Mouse (Mus musculus): Measurements from ENCODE around the gene Ttc34. TPM values are rescaled to one million over a fixed set of nuclear protein-coding genes. Genes with fewer than 3 reads are reported as not detected.
A peak's percentile ranks its signal among the peaks of the same experiment; 100 is the strongest.

Ttc34 gene
- total RNA-seq, 2 experiments from 2014 or later: 0.12 to 0.42 TPM

DNA sequence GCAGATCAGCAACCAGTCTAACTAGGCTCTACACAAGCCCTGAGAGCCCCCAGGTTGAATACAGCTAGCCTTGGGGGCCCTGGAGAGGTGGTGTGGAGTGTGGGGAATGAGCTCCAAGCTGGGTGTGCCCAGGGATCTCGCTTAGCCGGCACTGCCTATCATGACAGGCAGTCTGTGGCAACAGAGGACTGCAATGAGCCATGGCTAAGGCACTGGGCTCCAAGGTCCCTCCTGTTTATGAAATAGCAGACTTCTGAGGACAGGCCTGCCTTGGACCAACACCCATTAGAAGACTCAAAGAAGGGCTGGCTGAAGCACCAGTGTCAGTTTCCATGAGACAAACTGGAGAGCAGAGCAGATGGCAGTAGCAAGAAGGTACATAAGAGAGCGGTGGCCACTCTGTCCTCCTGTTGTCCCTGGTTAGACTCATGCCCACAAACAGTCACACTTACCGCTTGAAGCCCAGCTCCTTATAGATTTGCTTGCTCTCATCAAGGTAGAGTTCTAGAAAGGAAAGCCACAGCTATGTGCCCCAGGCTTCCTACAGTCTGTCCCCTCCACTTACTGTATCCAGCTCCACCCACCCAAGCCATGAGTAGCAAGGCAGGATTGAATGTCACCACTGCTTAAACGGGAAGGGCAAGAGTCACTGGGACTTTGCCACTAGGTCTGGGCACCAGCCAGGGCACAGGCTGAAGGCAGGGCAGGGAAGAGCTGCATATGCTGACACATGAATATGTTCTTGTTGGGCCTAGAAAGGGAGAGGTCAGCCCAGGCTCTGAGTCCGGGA is 60.6 kb downstream of the Ttc34 start:
- peak; percentile 44 for DNase-seq

DNA sequence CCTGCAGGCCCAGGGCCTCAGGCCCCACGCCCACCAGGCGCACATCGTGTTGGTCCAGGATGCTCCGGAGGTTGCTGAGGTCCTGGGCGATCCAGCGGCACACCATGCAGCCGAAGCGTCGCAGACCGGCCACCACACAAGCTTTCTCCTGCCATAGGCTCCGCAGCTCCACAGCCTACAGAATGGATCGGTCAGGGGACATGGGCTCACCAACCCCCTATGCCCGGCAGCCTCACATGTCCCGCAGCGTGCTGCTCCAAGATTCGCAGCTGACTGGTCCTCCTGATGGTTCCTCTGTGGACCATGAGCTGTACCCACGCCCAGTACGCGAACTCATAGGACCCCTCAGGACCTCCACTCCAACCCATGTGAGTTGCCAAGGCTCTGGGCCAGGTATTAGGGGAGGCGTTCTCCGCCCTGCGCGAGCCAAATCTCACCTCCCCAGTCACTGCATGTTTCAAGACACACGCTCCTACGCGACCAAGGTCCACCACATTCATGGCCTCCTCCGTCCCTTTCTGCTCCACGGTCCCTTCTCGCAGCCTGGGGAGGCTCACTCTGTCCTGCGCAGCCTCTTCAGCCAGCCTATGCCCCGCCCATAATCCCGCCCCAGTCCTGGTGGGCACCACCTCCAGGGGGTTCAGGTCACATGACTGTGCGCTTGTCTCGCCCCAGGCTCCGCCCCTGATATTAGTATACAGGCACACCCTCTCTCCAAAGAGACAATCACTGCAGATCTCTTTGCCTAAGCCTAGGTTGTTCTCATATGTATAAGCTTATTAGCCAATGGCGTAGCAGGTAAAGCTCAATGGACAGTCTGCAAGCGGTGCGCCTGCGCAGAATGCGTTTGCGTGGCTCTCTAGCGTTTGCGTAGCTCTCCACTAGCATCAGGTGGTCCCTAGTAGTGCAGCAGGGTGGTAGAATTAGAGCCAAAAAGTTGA is 61.5 kb downstream of the Ttc34 start, which contains the start of gene Fam213b:
Gene Fam213b (minus strand): TSS at position 630 of the 941 bp plus-strand sequence.
- peak; percentile 89 for DNase-seq

DNA sequence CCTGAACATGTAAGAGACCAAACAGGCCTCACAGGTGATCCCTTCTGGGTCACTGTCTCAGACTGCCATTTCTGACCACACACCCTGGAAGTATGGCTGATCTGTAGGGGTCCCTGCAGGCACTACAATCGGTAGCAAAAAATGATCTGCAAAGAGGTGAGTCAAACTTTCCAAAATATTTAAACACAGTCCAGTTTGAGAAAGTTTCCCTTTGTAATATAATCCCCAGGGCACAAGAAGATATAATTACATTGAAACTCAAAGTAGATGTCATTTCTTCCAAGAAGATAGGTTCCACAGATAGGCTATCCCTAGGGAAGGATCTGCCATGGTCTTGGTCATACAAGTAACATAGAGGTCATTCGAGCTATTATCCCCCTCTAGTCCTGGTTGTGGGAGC is 65.1 kb downstream of the Ttc34 start:
- DNase-seq: no peak

DNA sequence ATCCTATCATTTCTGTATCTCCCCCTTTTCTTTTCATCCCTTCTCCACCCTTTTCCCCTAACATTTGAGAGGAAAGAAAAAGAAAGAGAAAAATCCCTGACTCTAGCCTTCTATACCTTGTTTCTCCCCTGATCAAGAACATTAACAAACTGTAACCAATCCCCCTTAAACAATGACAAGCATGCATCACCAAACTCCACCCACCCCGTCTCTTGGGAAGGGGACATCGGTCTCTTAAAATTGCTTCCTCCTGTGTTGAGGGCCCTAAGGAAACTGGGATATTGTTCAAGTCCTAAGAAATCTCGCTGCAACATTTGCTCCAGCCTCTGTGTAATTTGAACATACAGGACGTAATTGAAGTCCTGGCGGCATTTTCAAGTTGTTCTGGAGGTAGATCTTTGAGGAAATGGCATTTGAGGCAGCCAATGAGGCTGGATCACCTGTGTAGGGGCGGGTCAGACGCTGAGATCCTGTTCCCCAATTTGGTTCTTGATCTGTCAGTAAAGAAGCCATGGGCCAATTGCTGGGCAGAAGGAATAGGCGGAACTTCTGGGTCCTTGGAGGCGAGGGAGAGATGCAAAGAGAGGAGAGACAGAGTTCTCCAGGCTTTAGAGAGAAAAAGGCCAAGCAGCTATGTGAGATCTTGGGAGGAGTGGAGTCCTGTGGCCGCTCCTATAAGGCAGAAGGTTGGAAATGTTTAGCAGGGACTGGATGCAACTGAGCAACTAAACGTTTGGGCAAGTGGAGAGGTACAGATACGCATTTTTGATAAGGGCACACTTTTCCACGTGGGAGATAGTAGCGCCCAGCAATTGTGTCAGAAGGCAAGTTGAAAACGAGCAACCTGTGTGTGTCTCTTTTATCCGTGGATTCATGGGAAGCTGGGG is 67.2 kb downstream of the Ttc34 start:
- peak; percentile 77 for DNase-seq

DNA sequence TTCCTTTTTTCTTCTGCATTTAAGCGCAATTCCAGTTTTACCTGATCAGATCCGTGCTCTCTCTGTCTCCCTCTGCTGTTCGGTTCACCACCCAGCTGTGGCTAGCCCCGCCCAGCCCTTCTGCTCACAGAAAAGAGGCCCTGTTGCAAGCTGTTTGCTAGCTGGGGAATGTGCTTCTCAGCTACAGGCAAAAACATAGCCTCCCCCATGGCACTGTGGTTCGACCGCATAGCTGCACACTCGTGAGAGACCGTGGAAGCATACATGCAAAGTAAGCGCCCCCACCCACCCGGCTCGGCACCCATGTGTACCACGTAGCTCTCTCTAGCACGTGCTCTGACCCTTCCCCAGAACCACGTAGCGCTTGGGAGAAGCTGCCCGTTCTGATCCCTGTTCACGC is 70.6 kb downstream of the Ttc34 start:
- peak; percentile 81 for DNase-seq

DNA sequence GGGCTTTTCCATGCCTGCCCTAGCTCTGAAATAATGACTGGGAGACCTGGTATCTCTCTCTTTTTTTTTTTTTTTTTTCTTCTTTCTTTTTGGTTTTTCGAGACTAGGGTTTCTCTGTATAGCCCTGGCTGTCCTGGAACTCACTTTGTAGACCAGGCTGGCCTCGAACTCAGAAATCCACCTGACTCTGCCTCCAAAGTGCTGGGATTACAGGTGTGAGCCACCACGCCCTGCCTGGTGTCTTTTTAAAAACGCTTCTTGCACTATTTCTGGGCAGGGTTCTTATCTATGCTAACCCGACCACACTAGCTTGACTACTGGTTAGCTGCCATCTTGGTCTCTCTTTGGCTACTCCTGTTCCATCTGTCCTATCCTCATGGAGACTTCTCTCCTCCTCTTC is 71.2 kb downstream of the Ttc34 start:
- no peak for DNase-seq

DNA sequence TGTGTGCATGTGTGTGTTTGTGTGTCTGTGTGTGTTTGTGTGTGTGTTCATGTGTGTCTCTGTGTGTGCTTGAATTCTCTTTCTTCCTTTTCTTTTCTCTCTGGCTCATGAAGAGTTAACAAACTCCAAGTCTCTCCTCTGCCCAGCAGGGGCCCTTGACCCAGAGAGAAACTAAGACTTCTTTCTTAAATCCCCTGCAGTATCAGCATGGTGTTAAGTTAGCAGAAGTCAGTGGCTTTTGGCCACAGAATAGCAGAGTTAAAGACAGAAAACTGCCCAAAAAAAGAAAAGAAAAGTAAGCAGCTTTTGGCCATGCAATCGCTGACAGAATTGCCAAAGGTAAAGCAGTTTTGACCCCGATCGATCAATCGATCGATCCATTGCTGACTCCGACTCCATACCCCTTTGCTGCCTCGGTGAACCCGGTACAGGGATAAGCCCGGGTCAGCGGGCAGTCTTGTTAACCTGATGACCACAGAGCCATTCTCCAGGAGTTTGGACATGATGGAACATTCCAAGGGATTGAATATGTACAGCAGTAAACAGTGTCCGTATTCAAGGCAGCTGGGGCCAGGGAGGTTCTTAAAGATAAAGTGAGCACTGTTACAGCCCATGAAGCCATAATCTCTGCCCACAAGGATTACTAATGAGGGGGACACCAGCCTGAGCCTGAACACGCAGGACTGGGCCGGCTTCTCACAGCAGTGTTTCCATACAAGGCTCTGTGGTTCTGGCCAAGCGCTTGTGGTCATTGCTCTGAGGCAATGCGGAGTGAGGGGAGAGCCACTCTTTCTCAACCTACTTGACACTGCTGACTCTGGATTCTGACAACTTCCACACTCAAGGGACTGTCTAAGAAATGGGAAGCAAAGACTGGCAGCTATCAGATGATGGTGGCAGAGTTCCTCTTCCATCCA is 73.6 kb downstream of the Ttc34 start:
- DNase-seq: no peak

DNA sequence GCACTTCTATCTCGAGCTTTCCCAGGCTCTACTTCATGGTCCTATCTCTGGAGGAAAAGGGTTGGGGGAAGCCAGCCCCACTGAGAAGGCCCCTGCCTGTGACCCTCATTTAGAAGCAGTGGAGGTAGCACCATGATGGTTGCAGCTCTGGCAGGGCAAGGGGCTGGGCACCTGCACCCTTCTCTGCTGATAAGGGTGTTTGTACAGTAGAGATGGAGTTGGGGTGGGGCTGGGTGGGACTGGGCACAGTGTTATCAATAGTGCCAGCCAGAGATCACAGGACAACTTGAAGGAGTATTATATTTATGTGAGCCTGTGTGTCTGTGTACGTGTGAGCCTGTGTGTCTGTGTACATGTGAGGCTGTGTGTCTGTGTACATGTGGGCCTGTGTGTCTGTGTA is 74.4 kb downstream of the Ttc34 start:
- DNase-seq: no peak

DNA sequence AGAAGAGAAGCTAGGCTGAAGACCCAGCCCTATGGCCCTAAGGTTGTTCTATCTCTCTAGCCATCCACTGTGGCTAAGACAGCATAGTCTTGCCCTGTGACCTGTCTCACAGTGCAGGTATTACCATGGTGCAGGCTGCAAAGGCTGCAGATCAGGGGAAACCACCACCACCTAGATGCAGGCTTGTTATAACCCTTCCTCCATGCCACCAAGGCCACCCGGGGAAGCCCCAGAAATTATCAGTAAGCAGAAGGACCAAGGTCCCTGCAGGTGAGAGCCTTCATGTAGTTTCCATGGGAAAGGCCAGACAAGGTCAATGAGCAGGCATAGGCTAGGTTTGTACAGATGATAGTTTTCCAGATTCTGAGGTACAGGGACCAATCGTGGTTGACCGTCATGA is 76.6 kb downstream of the Ttc34 start:
- DNase-seq: no peak

DNA sequence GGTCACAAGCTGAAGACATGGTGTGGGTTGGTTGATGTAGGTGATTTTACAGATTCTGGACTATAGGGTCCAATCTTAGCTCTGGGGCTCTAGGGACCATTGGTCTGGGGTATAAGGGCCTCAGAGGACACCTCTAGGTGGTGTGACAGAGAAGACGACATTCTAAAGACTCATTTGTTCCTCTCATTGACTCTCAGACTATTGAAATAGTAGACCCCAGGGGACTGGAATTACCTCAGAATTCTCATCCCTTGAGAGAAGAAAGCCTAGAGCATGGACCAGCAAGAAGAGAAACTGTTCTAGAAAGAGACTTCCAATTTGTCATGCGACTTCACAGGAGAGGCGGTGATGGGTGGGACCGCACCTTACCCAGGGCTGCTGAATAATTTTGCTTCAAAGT is 77.0 kb downstream of the Ttc34 start:
- DNase-seq: no peak

DNA sequence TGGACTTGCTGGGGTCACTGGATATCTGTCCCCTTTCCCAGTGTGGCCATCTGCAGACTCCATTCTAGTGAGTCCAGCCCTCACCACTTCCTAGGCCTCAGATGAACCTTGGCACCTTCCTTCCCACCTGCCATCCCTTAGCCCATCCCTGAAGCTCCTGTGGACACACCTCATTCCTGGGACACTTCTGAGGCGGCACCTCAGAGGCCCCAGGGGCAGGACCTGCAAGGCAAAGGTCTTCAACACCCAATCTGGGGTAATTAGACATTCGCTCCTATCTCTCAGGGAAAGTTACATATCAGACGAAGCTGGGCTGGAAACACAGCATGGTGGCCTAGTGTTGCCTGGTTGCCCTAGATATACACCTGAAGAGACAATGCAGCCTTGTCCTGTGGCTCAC is 77.4 kb downstream of the Ttc34 start:
- DNase-seq: no peak

DNA sequence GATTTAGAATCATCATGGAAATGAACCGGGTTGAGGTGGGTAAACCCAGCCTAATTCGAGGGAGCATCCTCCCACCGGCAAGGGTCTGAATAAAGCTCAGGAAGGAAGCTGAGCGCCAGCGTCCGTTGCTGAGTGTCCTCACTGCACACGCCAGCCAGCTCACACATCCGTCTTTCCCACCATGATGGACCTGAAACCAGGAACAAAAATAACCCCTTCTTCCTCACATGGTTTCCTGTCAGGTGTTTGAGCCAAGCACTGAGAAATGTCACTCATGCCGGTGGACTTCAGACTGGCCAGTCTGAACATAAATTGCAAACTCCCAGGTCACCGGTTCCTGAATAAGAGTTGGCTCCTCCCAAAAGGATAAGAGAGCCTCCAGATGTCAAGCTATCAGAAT is 78.0 kb downstream of the Ttc34 start:
- DNase-seq: no peak

DNA sequence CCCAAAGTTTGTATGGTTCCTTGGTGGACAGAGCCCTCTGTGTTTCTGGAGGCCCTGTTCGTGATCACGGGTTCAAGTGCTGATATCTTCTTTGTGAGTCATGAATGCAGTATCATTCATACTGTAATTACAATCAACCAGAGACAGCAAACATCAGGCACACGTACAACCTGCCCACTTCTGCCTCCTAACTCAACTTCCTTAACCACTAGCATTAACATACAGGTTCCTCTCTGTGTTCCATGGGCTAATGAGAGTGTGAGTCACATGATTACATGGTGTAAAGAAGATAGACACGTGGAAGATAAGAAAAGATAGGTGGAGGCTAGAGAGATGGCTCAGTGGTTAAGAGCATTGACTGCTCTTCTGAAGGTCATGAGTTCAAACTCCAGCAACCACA is 79.4 kb downstream of the Ttc34 start:
- no peak for DNase-seq

Other genes with a start within 250 kb of the Ttc34 start
- gene Prdm16, start 200.6 kb upstream of the Ttc34 start, total RNA-seq (2021): 10 to 100 TPM in 1 of 2 experiments, 1 to 10 TPM in 1; 9.0 to 17.8 TPM
- not detected for gene Actrt2, start 169.6 kb upstream of the Ttc34 start, total RNA-seq (2021)
- under 1 TPM; 0.24 to 0.45 TPM for gene Mmel1, start 32.1 kb downstream of the Ttc34 start, total RNA-seq (2021)
- gene Fam213b, start 61.7 kb downstream of the Ttc34 start, total RNA-seq (2021): 10 to 100 TPM; 37.8 to 44.3 TPM
- gene Tnfrsf14, start 91.1 kb downstream of the Ttc34 start, total RNA-seq (2021): 10 to 100 TPM in 1 of 2 experiments, 1 to 10 TPM in 1; 8.1 to 12.7 TPM
- gene Hes5, start 123.5 kb downstream of the Ttc34 start, total RNA-seq (2021): under 1 TPM in 1 of 2 experiments, not detected in 1; 0.76 TPM
- gene Pank4, start 126.7 kb downstream of the Ttc34 start, total RNA-seq (2021): 10 to 100 TPM; 23.1 to 35.2 TPM
- gene Plch2, start 219.3 kb downstream of the Ttc34 start, total RNA-seq (2021): under 1 TPM; 0.27 to 0.79 TPM
- gene Pex10, start 229.6 kb downstream of the Ttc34 start, total RNA-seq (2021): 10 to 100 TPM; 21.8 to 30.1 TPM
- 10 to 100 TPM; 91.2 to 93.1 TPM for gene Rer1, start 248.9 kb downstream of the Ttc34 start, total RNA-seq (2021)
- 10 to 100 TPM in 1 of 2 experiments, 1 to 10 TPM in 1; 7.0 to 11.2 TPM for gene Morn1, start 249.1 kb downstream of the Ttc34 start, total RNA-seq (2021)

Data from adrenal gland, postnatal 10 days (tissue).